Mouse (Mus musculus) gastrocnemius, postnatal 10 days (tissue): Measurements from ENCODE around the gene Gm3015. TPM values are rescaled to one million over a fixed set of nuclear protein-coding genes. Genes with fewer than 3 reads are reported as not detected.
"Not testable (repeated sequence)": the region's sequence is repeated elsewhere in the genome, so short reads cannot be mapped to it uniquely, and the experiment has no call there.

Experiments used
- DNase-seq: peaks from one replicate; pipeline ENCODE4 v3.0.0; 2021; ENCODE audit warnings: mixed read lengths
- long read RNA-seq, 2 experiments: library from polyadenylated mRNA; stranded (forward); transcript quantifications; one replicate each; pipeline ENCODE4 v2.0.0; 2021
- total RNA-seq, 2 experiments: library from RNA; stranded (reverse); gene quantifications; 2 replicates each; pipeline ENCODE4 v1.2.3; 2021

The Gm3015 gene
- total RNA-seq, result not detected
- long read RNA-seq, experiment 1, result 0 reads
- long read RNA-seq, experiment 2, result 0 reads

- not testable (repeated sequence) for DNase-seq
Measured at GRCm38 (mm10) chr14:42768721-42769120, at the start of gene Gm3015. Gm3015 (minus strand) TSS chr14:42768821.

- not testable (repeated sequence) for DNase-seq
Measured at GRCm38 (mm10) chr14:42797887-42798286, 29.3 kb upstream of the Gm3015 start, which contains the start of gene Gm10377. Gm10377 (minus strand) TSS chr14:42797987.

Other genes with a start within 250 kb of the Gm3015 start
- not detected for gene Gm8024, start 244.5 kb downstream of the Gm3015 start, total RNA-seq
- gene Gm17124, start 168.9 kb downstream of the Gm3015 start, total RNA-seq, result not detected
- gene Gm3633, start 126.9 kb downstream of the Gm3015 start, total RNA-seq, result not detected
- not detected for gene Gm10378, start 112.9 kb downstream of the Gm3015 start, total RNA-seq
- not detected for gene Gm10377, start 29.2 kb upstream of the Gm3015 start, total RNA-seq
- not detected for gene Gm21977, start 84.7 kb upstream of the Gm3015 start, total RNA-seq
- not detected for gene Gm8082, start 224.8 kb upstream of the Gm3015 start, total RNA-seq
- gene Gm10376, start 246.8 kb upstream of the Gm3015 start, total RNA-seq, result not detected